Mouse (Mus musculus) right cerebral cortex, postnatal 36 days (tissue): ENCODE results near the gene Tmem265.

Source experiments
- DNase-seq, 2 experiments: peaks; one replicate each; pipeline ENCODE4 v3.0.0; 2022; ENCODE audit warnings: low spot score in 2 of 2, mixed read lengths in 1 of 2

Tmem265 gene

GRCm38 (mm10) chr7:127588011-127588871 is 27.1 kb downstream of the Tmem265 start, which contains the start of the genes Ccdc189 and Rnf40:
Gene Ccdc189, minus strand, starts transcription at chr7:127588595.
Gene Rnf40, plus strand, starts transcription at chr7:127588767.
- DNase-seq, result peak; percentile 95 to 98

- no peak for DNase-seq
Observed at GRCm38 (mm10) chr7:127588901-127589300, 27.7 kb downstream of the Tmem265 start.

- DNase-seq, result no peak
Observed at GRCm38 (mm10) chr7:127589637-127590036, 28.4 kb downstream of the Tmem265 start.

GRCm38 (mm10) chr7:127591108-127591507 is 29.9 kb downstream of the Tmem265 start:
- no peak for DNase-seq

GRCm38 (mm10) chr7:127592575-127592974 is 31.4 kb downstream of the Tmem265 start:
- DNase-seq, result no peak

GRCm38 (mm10) chr7:127596747-127597146 is 35.6 kb downstream of the Tmem265 start:
- DNase-seq, result no peak

- no peak for DNase-seq
Observed at GRCm38 (mm10) chr7:127600612-127601011, 39.4 kb downstream of the Tmem265 start.

- no peak for DNase-seq
Observed at GRCm38 (mm10) chr7:127601735-127602134, 40.5 kb downstream of the Tmem265 start.

- no peak for DNase-seq
Observed at GRCm38 (mm10) chr7:127602903-127603302, 41.7 kb downstream of the Tmem265 start.

GRCm38 (mm10) chr7:127604256-127604655 is 43.1 kb downstream of the Tmem265 start:
- DNase-seq, result no peak

GRCm38 (mm10) chr7:127607150-127607549 is 46.0 kb downstream of the Tmem265 start:
- no peak for DNase-seq

GRCm38 (mm10) chr7:127611011-127611410 is 49.8 kb downstream of the Tmem265 start:
- no peak for DNase-seq

GRCm38 (mm10) chr7:127611561-127611960 is 50.4 kb downstream of the Tmem265 start:
- DNase-seq, result no peak

- DNase-seq, result no peak
Observed at GRCm38 (mm10) chr7:127613501-127613900, 52.3 kb downstream of the Tmem265 start.

- DNase-seq, result no peak
Observed at GRCm38 (mm10) chr7:127614091-127614490, 52.9 kb downstream of the Tmem265 start.

GRCm38 (mm10) chr7:127614511-127614890 is 53.3 kb downstream of the Tmem265 start:
- DNase-seq, result no peak

GRCm38 (mm10) chr7:127614891-127615843 is 54.0 kb downstream of the Tmem265 start, which contains the start of gene Zfp629:
Gene Zfp629, minus strand, starts transcription at chr7:127615797.
- peak; percentile 60 to 63 for DNase-seq

- no peak for DNase-seq
Observed at GRCm38 (mm10) chr7:127616336-127616735, 55.1 kb downstream of the Tmem265 start.
